Mouse (Mus musculus) E14TG2a.4 (cell line): Measurements from ENCODE around the gene Klrb1f.

Experiments used
- CTCF ChIP-seq: conservative IDR thresholded peaks from 2 replicates; pipeline ENCODE4 v1.5.1; 2014; ENCODE audit warnings: low read length
- NANOG ChIP-seq: IDR thresholded peaks from 2 replicates; pipeline ENCODE4 v1.6.1; 2014; ENCODE audit warnings: borderline replicate concordance, low read length, mixed read lengths
- POU5F1 ChIP-seq: IDR thresholded peaks from 2 replicates; pipeline ENCODE4 v1.6.1; 2014; ENCODE audit warnings: low read length, borderline replicate concordance

DNA sequence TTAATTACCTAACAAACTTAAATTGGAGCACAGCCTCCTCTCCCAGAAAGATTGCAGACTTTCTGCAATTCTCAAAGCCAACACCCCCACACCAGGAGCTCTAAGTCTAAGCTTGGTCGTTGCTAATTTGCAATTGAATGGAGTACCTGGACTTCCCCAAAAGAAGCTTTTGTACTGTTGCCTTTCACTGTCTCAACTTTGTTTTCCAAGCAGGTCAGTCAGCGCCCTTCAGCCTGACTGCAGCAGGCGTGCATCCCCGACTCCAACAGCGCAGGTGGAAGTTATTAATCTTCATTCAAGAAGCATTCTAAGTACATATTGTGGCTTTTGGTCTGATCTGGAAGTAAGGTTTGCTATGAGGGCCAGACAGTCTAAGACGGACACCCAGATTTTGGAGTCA lies 39.4 kb downstream of the Klrb1f start:
- TF ChIP-seq CTCF (no peak), POU5F1 (no peak), NANOG (no peak)
